7 mouse cellular contexts compared by ENCODE assay signal in genomic region chr15:100424396-100425122, GRCm38 (mm10). TPM values are rescaled to one million over a fixed set of nuclear protein-coding genes. Genes with fewer than 3 reads are reported as not detected.
DNase-seq lines count a peak whose midpoint lies in the region; ATAC-seq and TF ChIP-seq lines count a peak whose summit lies in the region.

TSS of gene Slc11a2 (minus strand) at chr15:100425072.

- in situ Hi-C loops in ES-E14 (cut with MboI; ENCODE audit: low sequenced_read_pairs in 2 of 2, unreplicated experiment in 2 of 2) = no loop called here

- WGBS in limb, embryonic 12.5 days = 9% methylated on average over 17 of the region's 17 CpGs
- 27% methylated on average over 17 of the region's 17 CpGs for WGBS in neural tube, embryonic 12.5 days

- no peak within 1 kb of the TSS for H3K9ac ChIP-seq in ES-E14 (ENCODE audit: insufficient read depth, low read depth, low read length, poor library complexity, severe bottlenecking)
- peak within 1 kb of the TSS; percentile 37; the same call in 1 of the 2 replicates for H3K9ac ChIP-seq in limb, embryonic 12.5 days (replicated peaks)
- H3K9ac ChIP-seq in neural tube, embryonic 12.5 days = no peak within 1 kb of the TSS

- H3K4me1 ChIP-seq in ES-E14 (ENCODE audit: control insufficient read depth in 2 of 2, insufficient read depth in 2 of 2, low read length in 2 of 2, poor library complexity in 1 of 2) = peaks cover 2 to 8% of the 10 kb centered on the region in 2 experiments
- H3K4me1 ChIP-seq in limb, embryonic 12.5 days (replicated peaks) = peaks cover 43% of the 10 kb centered on the region
- H3K4me1 ChIP-seq in neural tube, embryonic 12.5 days = peaks cover 22% of the 10 kb centered on the region

- no peaks in the 10 kb centered on the region for H3K9me3 ChIP-seq in ES-E14 (ENCODE audit: control insufficient read depth, insufficient read depth, low read depth, low read length)
- 0 out of 2 replicates have a peak, but pooled peaks cover 5% of the 10 kb centered on the region for H3K9me3 ChIP-seq in limb, embryonic 12.5 days
- no peaks in the 10 kb centered on the region for H3K9me3 ChIP-seq in neural tube, embryonic 12.5 days

- DNase-seq in ES-E14 (ENCODE audit: low read depth, low spot score) = no peak
- no peak for DNase-seq in adrenal gland, postnatal 4 days (ENCODE audit: low spot score in 2 of 2)
- DNase-seq in gastrocnemius, adult 8-10 months (ENCODE audit: low spot score in 2 of 2) = no peak

- no peak within 1 kb of the TSS for H3K27ac ChIP-seq in ES-E14 (ENCODE audit: insufficient read depth, low read depth, low read length, poor library complexity, severe bottlenecking)
- no peak within 1 kb of the TSS for H3K27ac ChIP-seq in limb, embryonic 12.5 days
- H3K27ac ChIP-seq in neural tube, embryonic 12.5 days = no peak within 1 kb of the TSS

- peak within 1 kb of the TSS; percentile 93 for H3K4me2 ChIP-seq in limb, embryonic 12.5 days
- peak within 1 kb of the TSS; percentile 77 for H3K4me2 ChIP-seq in neural tube, embryonic 12.5 days (replicated peaks)

- H3K4me3 ChIP-seq in ES-E14 (ENCODE audit: insufficient read depth in 1 of 2, low read depth in 1 of 2, low read length in 2 of 2, poor library complexity in 1 of 2, severe bottlenecking in 1 of 2) = 0 out of 4 replicates have a peak within 1 kb of the TSS, but pooled peaks of 1 of the 2 experiments have one; percentile 14
- H3K4me3 ChIP-seq in limb, embryonic 12.5 days (replicated peaks) = peak within 1 kb of the TSS; percentile 95
- peak within 1 kb of the TSS; percentile 23 for H3K4me3 ChIP-seq in neural tube, embryonic 12.5 days

- ATAC-seq in inflammation-experienced regulatory T-cells, adult 6 months = peak; percentile 15
- no peak for ATAC-seq in limb, embryonic 12.5 days (ENCODE audit: insufficient number of reproducible peaks, insufficient read depth, low FRiP score, low TSS enrichment, low read depth)
- ATAC-seq in neural tube, embryonic 12.5 days (ENCODE audit: low FRiP score, low read depth) = no peak
- ATAC-seq in frontal cortex, adult (ENCODE audit: low TSS enrichment) = no peak

- no peaks in the 10 kb centered on the region for H3K36me3 ChIP-seq in ES-E14 (ENCODE audit: control insufficient read depth, insufficient read depth, low read length, poor library complexity, severe bottlenecking)
- H3K36me3 ChIP-seq in limb, embryonic 12.5 days = no peaks in the 10 kb centered on the region
- no peaks in the 10 kb centered on the region for H3K36me3 ChIP-seq in neural tube, embryonic 12.5 days

- H3K27me3 ChIP-seq in limb, embryonic 12.5 days = peaks cover 8% of the 10 kb centered on the region
- H3K27me3 ChIP-seq in neural tube, embryonic 12.5 days (replicated peaks) = peaks cover 19% of the 10 kb centered on the region

TF ChIP-seq in ES-E14, 5 proteins besides CTCF, POLR2A, EP300 and RAD21:
- no peak for TF ChIP-seq CHD2 (IDR thresholded peaks at IDR 0.05; ENCODE audit: low read depth, low read length)
- TF ChIP-seq HCFC1 (IDR thresholded peaks at IDR 0.05; ENCODE audit: borderline replicate concordance, insufficient read depth, low read length) = no peak
- TF ChIP-seq ZC3H11A (IDR thresholded peaks at IDR 0.05; ENCODE audit: borderline replicate concordance, low read depth, low read length) = no peak
- TF ChIP-seq MAFK (IDR thresholded peaks at IDR 0.05; ENCODE audit: insufficient read depth, low read depth, low read length) = no peak

RNA-seq across cellular contexts. Expression of gene Slc11a2, which starts in this region (rescaled TPM):
- 59.8 and 67.1 TPM in 2 replicates for total RNA-seq in ES-E14 (2012; rRNA removed)
- total RNA-seq in adrenal gland, postnatal 4 days (2021) = 10 to 100 TPM; 73.1 to 89.5 TPM
- total RNA-seq in gastrocnemius, adult 8-10 months (2022) = 10 to 100 TPM; 31.0 to 39.7 (median 36.9) TPM
- polyA plus RNA-seq in inflammation-experienced regulatory T-cells, adult 6 months (2017; shearing (Covaris generic)) = 10 to 100 TPM; 20.5 to 30.5 (median 26.7) TPM
- 22.8 and 25.6 TPM in 2 replicates for polyA plus RNA-seq in limb, embryonic 12.5 days (2016; fragmentation: Nextera tagmentation; extraction: Ambion mirVana)
- 23.9 and 27.1 TPM in 2 replicates for polyA plus RNA-seq in neural tube, embryonic 12.5 days (2016; fragmentation: Nextera tagmentation; extraction: Ambion mirVana)
